Mouse (Mus musculus): ENCODE data around the gene Grk6.

- no peak for TF ChIP-seq POLR2A (IDR thresholded peaks at IDR 0.05; ENCODE audit: extremely low read depth, insufficient read depth, low read length)
- TF ChIP-seq CTCF (IDR thresholded peaks at IDR 0.05; ENCODE audit: extremely low read depth, insufficient read depth, low read length): no peak
Observed at GRCm38 (mm10) chr13:55505810-55506209, 60.9 kb downstream of the Grk6 start.

Measured in cortical plate, adult 2 months (tissue).